Mouse (Mus musculus) midbrain, embryonic 16.5 days (tissue): ENCODE data around the gene Tex22. TPM values are rescaled to one million over a fixed set of nuclear protein-coding genes. Genes with fewer than 3 reads are reported as not detected.

Experiments
- ATAC-seq: fragments of 200-750 bp; cut with Nextera tagmentation; 2 replicates; pipeline ENCODE4 v1.8.0; 2017; ENCODE audit warnings: moderate TSS enrichment
- H3K27ac ChIP-seq: fragments of 300-500 bp; sonication (generic); 2 replicates; pipeline ENCODE4 v1.5.1; 2014; ENCODE audit warnings: mild to moderate bottlenecking, low read length, mixed read lengths
- H3K27me3 ChIP-seq: fragments of 300-500 bp; sonication (generic); 2 replicates; pipeline ENCODE4 v1.6.1; 2014; ENCODE audit warnings: low read depth, low read length, mixed read lengths; ENCODE audit not compliant: control insufficient read depth, insufficient read depth
- H3K36me3 ChIP-seq: fragments of 300-500 bp; sonication (generic); 2 replicates; pipeline ENCODE4 v1.6.1; 2014; ENCODE audit warnings: mild to moderate bottlenecking, low read length, moderate library complexity, mixed read lengths; ENCODE audit not compliant: control insufficient read depth, insufficient read depth
- H3K4me1 ChIP-seq: fragments of 300-500 bp; sonication (generic); 2 replicates; pipeline ENCODE4 v1.6.1; 2014; ENCODE audit warnings: mild to moderate bottlenecking, low read length, mixed read lengths; ENCODE audit not compliant: control insufficient read depth, insufficient read depth
- H3K4me2 ChIP-seq: fragments of 300-500 bp; sonication (generic); 2 replicates; pipeline ENCODE4 v1.6.1; 2014; ENCODE audit warnings: mild to moderate bottlenecking, low read length, mixed read lengths
- H3K4me3 ChIP-seq: fragments of 300-500 bp; sonication (generic); 2 replicates; pipeline ENCODE4 v1.5.1; 2014; ENCODE audit warnings: low read depth, mild to moderate bottlenecking, low read length, moderate library complexity, mixed read lengths
- H3K9ac ChIP-seq: fragments of 300-500 bp; sonication (generic); 2 replicates; pipeline ENCODE4 v1.6.1; 2014; ENCODE audit warnings: low read depth, low read length, mixed read lengths
- H3K9me3 ChIP-seq: fragments of 300-500 bp; sonication (generic); replicated peaks from 2 replicates; pipeline ENCODE4 v1.6.1; 2014; ENCODE audit warnings: mild to moderate bottlenecking, low read length, mixed read lengths; ENCODE audit not compliant: control insufficient read depth, poor library complexity, severe bottlenecking
- WGBS: fragments of 180-500 bp; shearing (Covaris S2); extraction: QIAGEN DNeasy Blood & Tissue Kit; methylation state at CpG from one replicate; pipeline ENCODE4 v1.1.7; 2014; 5-methylcytosine and 5-hydroxymethylcytosine counted together
- polyA plus RNA-seq: library from polyadenylated mRNA; unstranded; fragments of >200 nt; fragmentation: Nextera tagmentation; extraction: Ambion mirVana; gene quantifications from 2 replicates; pipeline ENCODE4 v1.2.1, GENCODE M21; 2015

Gene Tex22
- polyA plus RNA-seq, 1 experiment from 2014 or later, result not detected

GRCm38 (mm10) chr12:113032296-113033250, 41.7 kb upstream of the Tex22 start:
- WGBS, result 57% methylated on average over 11 of the region's 11 CpGs
- H3K27me3 ChIP-seq, result no peaks in the 10 kb centered on the region
- no peak overlapping the region for H3K27ac ChIP-seq
- H3K36me3 ChIP-seq, result no peaks in the 10 kb centered on the region
- H3K4me3 ChIP-seq, result no peak overlapping the region
- H3K4me2 ChIP-seq, result no peak overlapping the region
- peaks cover 16% of the 10 kb centered on the region for H3K4me1 ChIP-seq
- no peaks in the 10 kb centered on the region for H3K9me3 ChIP-seq
- H3K9ac ChIP-seq, result peak overlapping the region; percentile 35; the same call in 1 of the 2 replicates
- ATAC-seq, result peak; percentile 40; the same call in 1 of the 2 replicates

- no peak for ATAC-seq
- peaks cover 8% of the 10 kb centered on the region for H3K4me1 ChIP-seq
- no peak overlapping the region for H3K4me2 ChIP-seq
- H3K9me3 ChIP-seq, result no peaks in the 10 kb centered on the region
- H3K27me3 ChIP-seq, result no peaks in the 10 kb centered on the region
- H3K4me3 ChIP-seq, result no peak overlapping the region
- no peak overlapping the region for H3K27ac ChIP-seq
- 92% methylated on average over 2 of the region's 2 CpGs for WGBS
- H3K36me3 ChIP-seq, result no peaks in the 10 kb centered on the region
- H3K9ac ChIP-seq, result no peak overlapping the region
These were observed 39.2 kb upstream of the Tex22 start for GRCm38 (mm10) chr12:113035093-113035492.

GRCm38 (mm10) chr12:113036996-113037395, 37.3 kb upstream of the Tex22 start:
- WGBS, result 91% methylated on average over 4 of the region's 4 CpGs
- H3K27me3 ChIP-seq, result no peaks in the 10 kb centered on the region
- peaks cover 23% of the 10 kb centered on the region for H3K4me1 ChIP-seq
- H3K27ac ChIP-seq, result no peak overlapping the region
- no peak for ATAC-seq
- no peak overlapping the region for H3K9ac ChIP-seq
- no peak overlapping the region for H3K4me3 ChIP-seq
- no peaks in the 10 kb centered on the region for H3K9me3 ChIP-seq
- H3K4me2 ChIP-seq, result no peak overlapping the region
- H3K36me3 ChIP-seq, result no peaks in the 10 kb centered on the region

GRCm38 (mm10) chr12:113038414-113038813, 35.9 kb upstream of the Tex22 start:
- H3K4me2 ChIP-seq, result no peak overlapping the region
- H3K27ac ChIP-seq, result no peak overlapping the region
- whole genome bisulfite sequencing, result 95% methylated on average over 4 of the region's 4 CpGs
- H3K36me3 ChIP-seq, result no peaks in the 10 kb centered on the region
- H3K9ac ChIP-seq, result no peak overlapping the region
- ATAC-seq, result no peak
- no peak overlapping the region for H3K4me3 ChIP-seq
- no peaks in the 10 kb centered on the region for H3K27me3 ChIP-seq
- H3K4me1 ChIP-seq, result peaks cover 20% of the 10 kb centered on the region
- H3K9me3 ChIP-seq, result no peaks in the 10 kb centered on the region

- Histone ChIP-seq H3K4me2 (peak overlapping the region; percentile 32; the same call in 1 of the 2 replicates), H3K9ac (no peak overlapping the region)
- WGBS, result 45% methylated on average over 15 of the region's 15 CpGs
These were observed 32.5 kb upstream of the Tex22 start for GRCm38 (mm10) chr12:113041481-113042439.

GRCm38 (mm10) chr12:113042543-113042942, 31.8 kb upstream of the Tex22 start:
- Histone ChIP-seq H3K9ac (no peak overlapping the region), H3K4me2 (no peak overlapping the region), H3K4me1 (peaks cover 20% of the 10 kb centered on the region), H3K9me3 (no peaks in the 10 kb centered on the region), H3K27ac (peak overlapping the region; percentile 49; the same call in 1 of the 2 replicates), H3K27me3 (no peaks in the 10 kb centered on the region), H3K4me3 (no peak overlapping the region), H3K36me3 (no peaks in the 10 kb centered on the region)
- no peak for ATAC-seq
- 83% methylated on average over 2 of the region's 2 CpGs for WGBS

More at GRCm38 (mm10) chr12:113041481-113042439, 32.5 kb upstream of the Tex22 start:
- Histone ChIP-seq H3K27me3 (no peaks in the 10 kb centered on the region), H3K9me3 (no peaks in the 10 kb centered on the region), H3K4me3 (no peak overlapping the region), H3K27ac (peak overlapping the region; percentile 74), H3K4me1 (peaks cover 20% of the 10 kb centered on the region), H3K36me3 (no peaks in the 10 kb centered on the region)
- ATAC-seq, result peak; percentile 88

GRCm38 (mm10) chr12:113044916-113045677, 29.2 kb upstream of the Tex22 start:
- H3K9ac ChIP-seq, result no peak overlapping the region
- no peaks in the 10 kb centered on the region for H3K27me3 ChIP-seq
- no peak overlapping the region for H3K4me3 ChIP-seq
- H3K4me1 ChIP-seq, result peaks cover 20% of the 10 kb centered on the region
- H3K36me3 ChIP-seq, result peaks cover 14% of the 10 kb centered on the region
- ATAC-seq, result no peak
- H3K4me2 ChIP-seq, result no peak overlapping the region
- no peaks in the 10 kb centered on the region for H3K9me3 ChIP-seq
- 80% methylated on average over 3 of the region's 3 CpGs for WGBS
- H3K27ac ChIP-seq, result no peak overlapping the region

- WGBS, result 95% methylated on average over 15 of the region's 15 CpGs
- no peaks in the 10 kb centered on the region for H3K27me3 ChIP-seq
- H3K4me1 ChIP-seq, result peaks cover 6% of the 10 kb centered on the region
- no peak overlapping the region for H3K4me3 ChIP-seq
- peaks cover 19% of the 10 kb centered on the region for H3K36me3 ChIP-seq
- no peak overlapping the region for H3K27ac ChIP-seq
- no peak overlapping the region for H3K4me2 ChIP-seq
- ATAC-seq, result no peak
- H3K9ac ChIP-seq, result no peak overlapping the region
- H3K9me3 ChIP-seq, result no peaks in the 10 kb centered on the region
These were observed 27.4 kb upstream of the Tex22 start for GRCm38 (mm10) chr12:113046861-113047260.
